ENCODE assay signal across 14 mouse cellular contexts in the genomic region with DNA sequence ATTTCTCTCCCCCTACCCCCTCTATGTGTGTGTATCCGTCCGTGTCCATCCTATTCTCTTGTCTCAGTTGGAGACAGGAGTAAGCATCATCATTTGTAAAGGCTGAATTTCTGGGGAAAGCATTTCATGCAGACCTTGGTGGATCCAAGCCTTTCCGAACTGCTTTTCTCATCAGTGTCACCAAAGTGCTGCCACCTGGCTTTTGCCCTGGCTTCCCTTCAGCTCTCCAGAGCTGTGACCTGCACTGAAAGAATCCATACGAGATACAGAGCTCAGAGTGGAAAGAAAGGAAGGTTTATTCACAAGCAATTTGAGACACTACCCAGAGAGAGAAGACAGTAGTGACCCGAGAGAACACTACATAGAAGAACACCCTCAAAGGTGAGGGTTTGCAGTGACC.
"Had no signal": no experiment of that assay in that cellular context is flagged by ENCODE, and none has a peak within 500 bp of the region (broad histone marks: within the 10 kb centered on the region; RNA-seq: fewer than 3 reads in every experiment).

No protein-coding gene starts in this region.

- H3K27ac ChIP-seq: liver, embryonic 13.5 days; lung, embryonic 15.5 days; macrophage; midbrain, embryonic 12.5 days; neural tube, embryonic 15.5 days had no signal

- H3K9me3 ChIP-seq: liver, embryonic 13.5 days; lung, embryonic 15.5 days; midbrain, embryonic 12.5 days; neural tube, embryonic 15.5 days had no signal

- H3K36me3 ChIP-seq: liver, embryonic 13.5 days; lung, embryonic 15.5 days; midbrain, embryonic 12.5 days; neural tube, embryonic 15.5 days had no signal

- H3K4me1 ChIP-seq: liver, embryonic 13.5 days; lung, embryonic 15.5 days; midbrain, embryonic 12.5 days; neural tube, embryonic 15.5 days had no signal

- H3K27me3 ChIP-seq: liver, embryonic 13.5 days; lung, embryonic 15.5 days; midbrain, embryonic 12.5 days had no signal

- H3K4me2 ChIP-seq: liver, embryonic 13.5 days; lung, embryonic 15.5 days; midbrain, embryonic 12.5 days; neural tube, embryonic 15.5 days had no signal

- H3K4me3 ChIP-seq: liver, embryonic 13.5 days; lung, embryonic 15.5 days; midbrain, embryonic 12.5 days; myocyte; neural tube, embryonic 15.5 days had no signal

- ATAC-seq: liver, postnatal 0 days had no signal

- DNase-seq: kidney, postnatal 14 days; left cerebral cortex, postnatal 4 days; liver; liver, embryonic 13.5 days; liver, postnatal 0 days; lung, postnatal 14 days; right cerebral cortex, adult 18-20 months; right cerebral cortex, postnatal 25 days; thymus, postnatal 36 days had no signal

- H3K9ac ChIP-seq: liver, embryonic 13.5 days; liver, postnatal 0 days; lung, embryonic 15.5 days; midbrain, embryonic 12.5 days; neural tube, embryonic 15.5 days had no signal
